Mouse (Mus musculus): Measurements from ENCODE around the gene Pola2.
A peak's percentile ranks its signal among the peaks of the same experiment; 100 is the strongest.

GRCm38 (mm10) chr19:5924713-5925093, 39.3 kb downstream of the Pola2 start, which contains the start of gene Cdc42ep2:
- TF ChIP-seq CTCF (IDR thresholded peaks at IDR 0.05; ENCODE audit: borderline replicate concordance, extremely low read depth, insufficient read depth, insufficient read length) (no peak), POLR2A (IDR thresholded peaks at IDR 0.05; ENCODE audit: borderline replicate concordance, extremely low read depth, insufficient read depth, insufficient read length, poor library complexity, severe bottlenecking) (peak; percentile 20; the same call in 1 of the 2 replicates)

Measured in brain, embryonic 14.5 days (tissue).